Mouse (Mus musculus): Measurements from ENCODE around the gene Ralgps1. TPM values are rescaled to one million over a fixed set of nuclear protein-coding genes. Genes with fewer than 3 reads are reported as not detected.
"Not testable (repeated sequence)": the region's sequence is repeated elsewhere in the genome, so short reads cannot be mapped to it uniquely, and the experiment has no call there.

Gene Ralgps1
- polyA plus RNA-seq, 1 experiment from 2014 or later: 0.63 TPM

- WGBS (ENCODE audit: insufficient replicate concordance): 43% methylated on average over 2 of the region's 2 CpGs
- Histone ChIP-seq H3K9me3 (replicated peaks) (no peaks in the 10 kb centered on the region), H3K36me3 (no peaks in the 10 kb centered on the region), H3K4me2 (peak overlapping the region; percentile 94; the same call in 1 of the 2 replicates), H3K27ac (no peak overlapping the region), H3K27me3 (peaks cover 41% of the 10 kb centered on the region), H3K9ac (no peak overlapping the region), H3K4me3 (replicated peaks) (no peak overlapping the region), H3K4me1 (replicated peaks) (peaks cover 28% of the 10 kb centered on the region)
- ATAC-seq (ENCODE audit: low read depth) (no peak), DNase-seq (no peak)
Observed at GRCm38 (mm10) chr2:33129005-33129404, 242.3 kb downstream of the Ralgps1 start.

GRCm38 (mm10) chr2:33127271-33127670 is 244.0 kb downstream of the Ralgps1 start:
- Histone ChIP-seq H3K4me3 (replicated peaks) (no peak overlapping the region), H3K27ac (no peak overlapping the region), H3K9ac (no peak overlapping the region), H3K27me3 (peaks cover 28% of the 10 kb centered on the region), H3K36me3 (no peaks in the 10 kb centered on the region), H3K4me2 (no peak overlapping the region), H3K4me1 (replicated peaks) (peaks cover 28% of the 10 kb centered on the region), H3K9me3 (replicated peaks) (no peaks in the 10 kb centered on the region)
- WGBS (ENCODE audit: insufficient replicate concordance): 47% methylated on average over 2 of the region's 2 CpGs
- no peak for DNase-seq
- ATAC-seq (ENCODE audit: low read depth): no peak

DNA sequence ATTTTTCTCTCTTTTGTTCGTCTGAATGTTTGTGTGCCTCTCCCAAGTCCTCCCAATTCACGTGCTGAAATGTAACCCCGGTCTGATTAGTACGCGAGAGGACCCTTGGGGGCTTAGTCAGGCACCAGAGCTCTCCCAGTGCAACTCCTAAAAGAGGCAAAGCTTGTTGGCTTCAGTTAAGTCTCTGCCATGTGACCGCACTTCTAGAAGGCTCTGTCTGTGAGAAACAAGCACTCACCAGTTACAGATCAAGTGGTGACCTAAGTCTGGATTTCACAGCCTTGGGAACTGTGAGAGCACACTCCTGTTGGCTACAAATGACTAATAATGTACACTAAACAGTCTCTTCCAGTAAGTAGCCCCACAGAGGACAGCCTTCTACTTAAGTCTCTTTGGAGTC is 248.4 kb downstream of the Ralgps1 start:
- DNase-seq (no peak), ATAC-seq (ENCODE audit: low read depth) (no peak)
- 63% methylated on average over 6 of the region's 6 CpGs for WGBS (ENCODE audit: insufficient replicate concordance)
- Histone ChIP-seq H3K36me3 (no peaks in the 10 kb centered on the region), H3K27ac (no peak overlapping the region), H3K4me1 (replicated peaks) (no peaks in the 10 kb centered on the region), H3K9me3 (replicated peaks) (no peaks in the 10 kb centered on the region), H3K9ac (no peak overlapping the region), H3K4me2 (no peak overlapping the region), H3K27me3 (no peaks in the 10 kb centered on the region), H3K4me3 (replicated peaks) (no peak overlapping the region)

DNA sequence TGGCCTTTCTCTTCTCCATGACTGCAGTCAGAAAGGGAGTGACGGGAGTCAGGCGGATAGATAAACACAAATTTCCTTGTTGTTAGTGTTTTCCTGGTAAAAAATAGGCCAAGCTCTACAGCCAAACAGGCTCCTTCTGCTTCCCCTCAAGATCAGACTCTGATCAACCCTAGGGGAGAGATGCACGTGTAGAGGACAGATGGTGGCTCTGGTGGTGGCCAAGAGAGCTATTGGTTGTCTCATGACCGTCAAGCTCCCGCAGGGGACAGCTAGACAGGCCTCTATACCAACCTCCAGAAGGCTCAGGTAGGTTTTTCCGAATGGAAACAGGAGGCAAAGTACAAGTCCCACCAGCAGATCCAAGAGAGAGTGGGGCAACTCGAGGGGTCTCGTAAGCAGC is 270.8 kb downstream of the Ralgps1 start:
- Histone ChIP-seq H3K4me3 (replicated peaks) (no peak overlapping the region), H3K27ac (no peak overlapping the region), H3K9me3 (replicated peaks) (no peaks in the 10 kb centered on the region), H3K36me3 (no peaks in the 10 kb centered on the region), H3K4me2 (no peak overlapping the region), H3K4me1 (replicated peaks) (no peaks in the 10 kb centered on the region), H3K27me3 (no peaks in the 10 kb centered on the region), H3K9ac (no peak overlapping the region)
- WGBS (ENCODE audit: insufficient replicate concordance): 69% methylated on average over 8 of the region's 8 CpGs
- DNase-seq (no peak), ATAC-seq (ENCODE audit: low read depth) (no peak)

GRCm38 (mm10) chr2:33097326-33097725 is 274.0 kb downstream of the Ralgps1 start:
- not testable (repeated sequence) for H3K27me3 ChIP-seq; DNase-seq; H3K27ac ChIP-seq; H3K36me3 ChIP-seq; H3K4me2 ChIP-seq; H3K4me3 ChIP-seq (replicated peaks); ATAC-seq (ENCODE audit: low read depth); H3K4me1 ChIP-seq (replicated peaks); H3K9ac ChIP-seq; H3K9me3 ChIP-seq (replicated peaks)
- 60% methylated on average over 12 of the region's 12 CpGs for WGBS (ENCODE audit: insufficient replicate concordance)

DNA sequence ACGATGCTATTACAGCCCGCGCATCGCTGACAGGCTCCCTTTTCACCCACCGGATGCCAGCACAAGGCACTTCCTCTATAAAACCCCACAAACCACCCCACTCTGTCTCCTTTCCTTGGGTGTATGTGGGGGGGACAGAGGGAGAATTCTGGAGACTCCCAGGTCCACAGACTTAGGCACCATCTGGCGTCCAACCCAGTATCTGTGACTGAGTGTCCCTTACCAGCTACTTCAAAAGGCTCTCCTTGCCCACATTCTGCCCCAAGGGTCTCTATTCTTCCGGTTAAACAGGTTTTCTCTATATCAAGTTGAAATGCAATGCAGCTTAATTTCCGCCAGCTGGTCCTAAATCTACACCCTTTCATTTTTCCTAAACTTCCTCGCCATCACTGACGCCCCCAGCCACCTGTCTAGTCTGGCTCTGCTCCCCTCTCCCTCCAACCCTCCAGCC is 276.0 kb downstream of the Ralgps1 start:
- H3K27me3 ChIP-seq: no peaks in the 10 kb centered on the region
- H3K4me3 ChIP-seq (replicated peaks): no peak overlapping the region
- no peak overlapping the region for H3K4me2 ChIP-seq
- H3K9me3 ChIP-seq (replicated peaks): no peaks in the 10 kb centered on the region
- H3K36me3 ChIP-seq: no peaks in the 10 kb centered on the region
- 65% methylated on average over 10 of the region's 10 CpGs for WGBS (ENCODE audit: insufficient replicate concordance)
- no peaks in the 10 kb centered on the region for H3K4me1 ChIP-seq (replicated peaks)
- H3K27ac ChIP-seq: no peak overlapping the region
- no peak overlapping the region for H3K9ac ChIP-seq
- no peak for DNase-seq
- no peak for ATAC-seq (ENCODE audit: low read depth)

- Histone ChIP-seq H3K4me1 (replicated peaks) (no peaks in the 10 kb centered on the region), H3K4me2 (no peak overlapping the region), H3K9me3 (replicated peaks) (no peaks in the 10 kb centered on the region), H3K4me3 (replicated peaks) (no peak overlapping the region), H3K36me3 (no peaks in the 10 kb centered on the region), H3K27ac (no peak overlapping the region), H3K27me3 (no peaks in the 10 kb centered on the region), H3K9ac (no peak overlapping the region)
- 58% methylated on average over 8 of the region's 8 CpGs for WGBS (ENCODE audit: insufficient replicate concordance)
- ATAC-seq (ENCODE audit: low read depth) (no peak), DNase-seq (no peak)
Observed at GRCm38 (mm10) chr2:33090620-33091520, 280.4 kb downstream of the Ralgps1 start.

- H3K9me3 ChIP-seq (replicated peaks); H3K27me3 ChIP-seq; H3K4me3 ChIP-seq (replicated peaks); H3K27ac ChIP-seq; H3K36me3 ChIP-seq; ATAC-seq (ENCODE audit: low read depth); H3K9ac ChIP-seq; H3K4me2 ChIP-seq; H3K4me1 ChIP-seq (replicated peaks); DNase-seq: not testable (repeated sequence)
- WGBS (ENCODE audit: insufficient replicate concordance): 15% methylated on average over 1 of the region's 1 CpGs
Observed at GRCm38 (mm10) chr2:33090033-33090400, 281.3 kb downstream of the Ralgps1 start.

- H3K4me2 ChIP-seq: no peak overlapping the region
- no peaks in the 10 kb centered on the region for H3K4me1 ChIP-seq (replicated peaks)
- no peaks in the 10 kb centered on the region for H3K27me3 ChIP-seq
- no peak overlapping the region for H3K4me3 ChIP-seq (replicated peaks)
- WGBS (ENCODE audit: insufficient replicate concordance): 68% methylated on average over 5 of the region's 5 CpGs
- no peaks in the 10 kb centered on the region for H3K36me3 ChIP-seq
- no peak for ATAC-seq (ENCODE audit: low read depth)
- H3K9me3 ChIP-seq (replicated peaks): no peaks in the 10 kb centered on the region
- no peak overlapping the region for H3K9ac ChIP-seq
- no peak for DNase-seq
- H3K27ac ChIP-seq: no peak overlapping the region
Observed at GRCm38 (mm10) chr2:33089356-33090032, 281.8 kb downstream of the Ralgps1 start.

DNA sequence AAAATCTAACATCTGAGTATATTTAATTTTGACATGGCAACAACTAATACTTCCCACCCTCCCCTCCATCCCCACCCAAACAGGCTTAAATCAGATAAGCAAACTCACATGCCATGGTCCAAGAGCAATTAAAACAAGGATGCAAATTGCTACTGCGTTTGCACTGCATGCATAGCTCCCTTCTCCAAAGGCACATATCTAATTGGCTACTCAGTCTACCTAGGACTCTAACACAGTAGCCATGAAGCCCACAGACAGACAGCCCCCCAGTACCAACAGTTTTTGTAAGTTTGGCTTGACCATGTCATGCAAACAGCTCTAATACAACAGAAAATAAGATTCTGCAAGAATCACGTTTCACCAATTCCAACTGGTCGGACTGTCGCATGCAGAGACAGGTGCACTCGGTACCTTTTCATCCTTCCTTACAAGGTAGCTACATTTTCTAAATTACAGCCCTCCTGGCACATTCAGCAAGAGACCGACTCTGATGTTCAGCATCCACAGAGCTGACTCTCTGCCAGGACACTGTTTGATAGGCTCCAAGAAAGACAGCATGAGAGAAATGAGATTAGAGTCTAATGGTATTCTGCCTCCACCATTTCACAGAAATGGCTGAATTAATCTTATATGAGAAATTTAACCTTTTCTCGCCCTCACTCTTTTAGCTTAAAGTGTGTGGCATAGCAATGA is 284.5 kb downstream of the Ralgps1 start:
- DNase-seq: no peak
- no peaks in the 10 kb centered on the region for H3K36me3 ChIP-seq
- H3K27ac ChIP-seq: no peak overlapping the region
- H3K27me3 ChIP-seq: no peaks in the 10 kb centered on the region
- H3K4me3 ChIP-seq (replicated peaks): no peak overlapping the region
- no peaks in the 10 kb centered on the region for H3K9me3 ChIP-seq (replicated peaks)
- no peak overlapping the region for H3K9ac ChIP-seq
- no peak for ATAC-seq (ENCODE audit: low read depth)
- no peaks in the 10 kb centered on the region for H3K4me1 ChIP-seq (replicated peaks)
- H3K4me2 ChIP-seq: no peak overlapping the region
- WGBS (ENCODE audit: insufficient replicate concordance): 65% methylated on average over 7 of the region's 7 CpGs

DNA sequence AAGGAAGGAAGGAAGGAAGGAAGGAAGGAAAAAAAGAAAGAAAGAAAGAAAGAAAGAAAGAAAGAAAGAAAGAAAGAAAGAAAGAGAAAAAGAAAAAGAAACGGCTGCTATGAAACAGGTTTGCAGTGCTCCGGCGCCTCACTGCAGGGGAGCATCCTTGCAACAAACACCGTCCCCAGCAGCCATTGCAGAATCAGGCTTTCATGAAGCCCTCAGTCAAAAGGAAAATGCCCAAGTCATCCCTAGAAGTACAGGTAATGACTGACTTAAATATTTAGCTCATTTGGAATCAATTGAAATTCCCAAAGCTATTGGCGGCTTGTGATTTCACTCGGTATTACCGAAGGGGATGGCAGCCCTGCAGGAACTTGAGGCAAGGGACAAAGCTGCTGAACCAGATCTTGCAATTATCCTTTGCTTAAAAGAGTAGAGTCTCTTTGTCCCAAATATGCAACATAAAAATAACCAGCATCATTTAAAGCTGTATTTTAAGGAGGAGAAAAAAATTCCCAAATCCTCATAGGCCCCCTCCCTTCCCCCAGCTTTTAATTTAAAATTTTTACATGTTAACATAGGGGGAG is 285.2 kb downstream of the Ralgps1 start:
- Histone ChIP-seq H3K36me3 (no peaks in the 10 kb centered on the region), H3K4me1 (replicated peaks) (no peaks in the 10 kb centered on the region), H3K27ac (no peak overlapping the region), H3K4me3 (replicated peaks) (no peak overlapping the region), H3K27me3 (no peaks in the 10 kb centered on the region), H3K4me2 (no peak overlapping the region), H3K9me3 (replicated peaks) (no peaks in the 10 kb centered on the region), H3K9ac (no peak overlapping the region)
- WGBS (ENCODE audit: insufficient replicate concordance): 69% methylated on average over 7 of the region's 7 CpGs
- no peak for ATAC-seq (ENCODE audit: low read depth)
- DNase-seq: no peak

Measured in liver, embryonic 13.5 days (tissue).